Mouse (Mus musculus) macrophage (primary cell): ENCODE data around the gene Lsp1. TPM values are rescaled to one million over a fixed set of nuclear protein-coding genes. Genes with fewer than 3 reads are reported as not detected.

ENCODE experiments used
- H3K27ac ChIP-seq: fragments of 350-480 bp; formaldehyde crosslinking; 2 replicates; pipeline ENCODE4 v1.9.0; 2021
- H3K36me3 ChIP-seq: fragments of 350-480 bp; formaldehyde crosslinking; 2 replicates; pipeline ENCODE4 v1.9.0; 2021; ENCODE audit errors: inconsistent target
- H3K4me3 ChIP-seq: fragments of 350-480 bp; formaldehyde crosslinking; 2 replicates; pipeline ENCODE4 v1.9.0; 2021; ENCODE audit errors: inconsistent target
- H3K79me2 ChIP-seq: fragments of 350-480 bp; formaldehyde crosslinking; 2 replicates; pipeline ENCODE4 v1.9.0; 2021; ENCODE audit errors: inconsistent target
- WGBS: methylation state at CpG from one replicate; pipeline ENCODE4 v1.1.7; 2026; ENCODE audit warnings: inconsistent platforms; ENCODE audit not compliant: missing documents; 5-methylcytosine and 5-hydroxymethylcytosine counted together
- polyA plus RNA-seq: library from polyadenylated mRNA; stranded (reverse); fragments of 250-400 nt; gene quantifications from 3 replicates; pipeline ENCODE4 v1.2.4, GENCODE M21; 2018; ENCODE audit warnings: inconsistent platforms

The Lsp1 gene
- polyA plus RNA-seq, 1 experiment from 2014 or later = 130 TPM

- Histone ChIP-seq H3K27ac (no peak overlapping the region), H3K4me3 (no peak overlapping the region), H3K79me2 (peaks cover 96% of the 10 kb centered on the region), H3K36me3 (no peaks in the 10 kb centered on the region)
- 94% methylated on average over 13 of the region's 13 CpGs for WGBS
Measured at GRCm38 (mm10) chr7:142476795-142477452, 16.3 kb downstream of the Lsp1 start.

GRCm38 (mm10) chr7:142478001-142478400, 17.4 kb downstream of the Lsp1 start:
- Histone ChIP-seq H3K4me3 (no peak overlapping the region), H3K27ac (no peak overlapping the region), H3K36me3 (no peaks in the 10 kb centered on the region), H3K79me2 (peaks cover 92% of the 10 kb centered on the region)
- WGBS = 96% methylated on average over 6 of the region's 6 CpGs

- Histone ChIP-seq H3K27ac (no peak overlapping the region), H3K36me3 (no peaks in the 10 kb centered on the region), H3K79me2 (peaks cover 86% of the 10 kb centered on the region), H3K4me3 (no peak overlapping the region)
- WGBS = 93% methylated on average over 2 of the region's 2 CpGs
Measured at GRCm38 (mm10) chr7:142478574-142478973, 18.0 kb downstream of the Lsp1 start.

- Histone ChIP-seq H3K36me3 (peaks cover 5% of the 10 kb centered on the region; the same call in 1 of the 2 replicates), H3K27ac (no peak overlapping the region), H3K4me3 (no peak overlapping the region), H3K79me2 (peaks cover 78% of the 10 kb centered on the region)
Measured at GRCm38 (mm10) chr7:142479307-142479706, 18.7 kb downstream of the Lsp1 start.

- Histone ChIP-seq H3K79me2 (peaks cover 74% of the 10 kb centered on the region), H3K4me3 (no peak overlapping the region), H3K36me3 (peaks cover 8% of the 10 kb centered on the region; the same call in 1 of the 2 replicates), H3K27ac (no peak overlapping the region)
- WGBS = 98% methylated on average over 3 of the region's 3 CpGs
Measured at GRCm38 (mm10) chr7:142479886-142480285, 19.3 kb downstream of the Lsp1 start.

GRCm38 (mm10) chr7:142480661-142481060, 20.1 kb downstream of the Lsp1 start:
- WGBS = 80% methylated on average over 3 of the region's 3 CpGs
- H3K4me3 ChIP-seq = no peak overlapping the region
- peaks cover 16% of the 10 kb centered on the region; the same call in 1 of the 2 replicates for H3K36me3 ChIP-seq
- peaks cover 66% of the 10 kb centered on the region for H3K79me2 ChIP-seq
- no peak overlapping the region for H3K27ac ChIP-seq

GRCm38 (mm10) chr7:142481186-142481567, 20.6 kb downstream of the Lsp1 start:
- peaks cover 21% of the 10 kb centered on the region; the same call in 1 of the 2 replicates for H3K36me3 ChIP-seq
- no peak overlapping the region for H3K4me3 ChIP-seq
- WGBS = 47% methylated on average over 5 of the region's 5 CpGs
- no peak overlapping the region for H3K27ac ChIP-seq
- H3K79me2 ChIP-seq = peaks cover 61% of the 10 kb centered on the region

GRCm38 (mm10) chr7:142481568-142482255, 21.1 kb downstream of the Lsp1 start:
- Histone ChIP-seq H3K79me2 (peaks cover 56% of the 10 kb centered on the region), H3K4me3 (no peak overlapping the region), H3K27ac (no peak overlapping the region), H3K36me3 (peaks cover 26% of the 10 kb centered on the region; the same call in 1 of the 2 replicates)
- 45% methylated on average over 17 of the region's 22 CpGs for WGBS

- H3K27ac ChIP-seq = no peak overlapping the region
- H3K36me3 ChIP-seq = peaks cover 31% of the 10 kb centered on the region; the same call in 1 of the 2 replicates
- peaks cover 50% of the 10 kb centered on the region for H3K79me2 ChIP-seq
- H3K4me3 ChIP-seq = no peak overlapping the region
- 95% methylated on average over 4 of the region's 6 CpGs for WGBS
Measured at GRCm38 (mm10) chr7:142482256-142482609, 21.6 kb downstream of the Lsp1 start.

- H3K27ac ChIP-seq = no peak overlapping the region
- H3K79me2 ChIP-seq = peaks cover 41% of the 10 kb centered on the region
- H3K36me3 ChIP-seq = peaks cover 39% of the 10 kb centered on the region; the same call in 1 of the 2 replicates
- no peak overlapping the region for H3K4me3 ChIP-seq
- 98% methylated on average over 11 of the region's 11 CpGs for WGBS
Measured at GRCm38 (mm10) chr7:142483136-142483535, 22.5 kb downstream of the Lsp1 start.

GRCm38 (mm10) chr7:142484780-142485179, 24.2 kb downstream of the Lsp1 start:
- WGBS = 88% methylated on average over 8 of the region's 12 CpGs
- H3K4me3 ChIP-seq = no peak overlapping the region
- H3K79me2 ChIP-seq = peaks cover 25% of the 10 kb centered on the region

GRCm38 (mm10) chr7:142486751-142487162, 26.1 kb downstream of the Lsp1 start:
- H3K27ac ChIP-seq = no peak overlapping the region
- no peak overlapping the region for H3K4me3 ChIP-seq
- 91% methylated on average over 8 of the region's 8 CpGs for WGBS
- peaks cover 74% of the 10 kb centered on the region for H3K36me3 ChIP-seq
- peaks cover 7% of the 10 kb centered on the region; the same call in 1 of the 2 replicates for H3K79me2 ChIP-seq

More at GRCm38 (mm10) chr7:142484780-142485179, 24.2 kb downstream of the Lsp1 start:
- peaks cover 55% of the 10 kb centered on the region; the same call in 1 of the 2 replicates for H3K36me3 ChIP-seq
- H3K27ac ChIP-seq = no peak overlapping the region

- H3K36me3 ChIP-seq = peaks cover 80% of the 10 kb centered on the region
- WGBS = 89% methylated on average over 6 of the region's 9 CpGs
- no peak overlapping the region for H3K4me3 ChIP-seq
- peaks cover 2% of the 10 kb centered on the region; the same call in 1 of the 2 replicates for H3K79me2 ChIP-seq
- no peak overlapping the region for H3K27ac ChIP-seq
Measured at GRCm38 (mm10) chr7:142487341-142487859, 26.8 kb downstream of the Lsp1 start.

GRCm38 (mm10) chr7:142488053-142488452, 27.4 kb downstream of the Lsp1 start:
- 90% methylated on average over 2 of the region's 3 CpGs for WGBS
- H3K27ac ChIP-seq = no peak overlapping the region
- H3K4me3 ChIP-seq = no peak overlapping the region
- H3K79me2 ChIP-seq = no peaks in the 10 kb centered on the region
- peaks cover 86% of the 10 kb centered on the region for H3K36me3 ChIP-seq

GRCm38 (mm10) chr7:142493535-142493934, 32.9 kb downstream of the Lsp1 start:
- Histone ChIP-seq H3K36me3 (peaks cover 58% of the 10 kb centered on the region), H3K79me2 (no peaks in the 10 kb centered on the region), H3K4me3 (no peak overlapping the region), H3K27ac (no peak overlapping the region)
- 94% methylated on average over 7 of the region's 8 CpGs for WGBS
